Mouse (Mus musculus): Measurements from ENCODE around the gene A630095N17Rik. TPM values are rescaled to one million over a fixed set of nuclear protein-coding genes. Genes with fewer than 3 reads are reported as not detected.

A630095N17Rik gene
- total RNA-seq, 2 experiments from 2014 or later: not detected

DNA sequence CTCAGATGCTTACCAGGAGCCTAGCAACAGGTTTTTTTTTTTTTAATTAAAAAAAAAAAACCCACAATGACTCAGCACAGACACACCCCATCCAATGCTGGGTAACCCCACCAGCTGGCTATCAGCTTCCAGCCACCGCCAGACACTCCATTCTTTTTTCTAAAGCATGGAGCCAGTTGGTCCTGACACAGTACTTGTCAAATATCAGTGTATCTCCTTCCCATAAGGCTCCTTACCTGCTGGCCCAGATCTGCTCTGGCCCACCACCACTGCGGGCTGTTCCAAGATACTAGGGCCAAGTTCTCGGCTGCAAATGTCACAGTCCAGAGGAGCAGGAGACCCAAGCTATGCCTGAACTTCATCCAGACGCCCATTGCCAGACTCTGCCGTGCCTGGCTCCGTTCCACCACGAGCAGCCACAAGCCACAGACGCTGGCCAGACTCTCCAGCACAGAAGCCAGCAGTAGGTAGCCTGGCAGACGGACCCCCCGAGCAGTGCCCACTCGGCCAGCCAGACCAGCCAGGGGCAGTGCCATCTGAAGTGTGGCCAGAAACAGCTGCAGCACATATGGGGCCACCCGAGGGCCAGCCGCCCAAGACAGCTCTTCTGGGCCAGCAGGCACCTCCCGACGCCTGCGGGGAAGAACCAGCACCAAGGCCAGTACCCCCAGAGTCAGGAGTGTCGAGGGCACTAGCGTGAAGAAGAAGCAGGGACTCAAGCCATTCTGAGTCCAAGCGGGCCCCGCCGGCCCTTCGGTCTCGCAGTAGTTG is 52.4 kb downstream of the A630095N17Rik start:
- DNase-seq (ENCODE audit: low spot score in 2 of 2): peak in 1 of 2 experiments; percentile 52

Small RNAs within 50 kb of the gene (microRNA-seq; reads per million reads assigned to microRNA genes)
- gene Gm27943: not detected

Other genes with a start within 250 kb of the A630095N17Rik start
- gene Nhej1, start 106.9 kb downstream of the A630095N17Rik start, total RNA-seq (2021): 1 to 10 TPM; 3.5 to 5.3 TPM
- under 1 TPM; 0.16 to 0.39 TPM for gene Slc23a3, start 98.2 kb downstream of the A630095N17Rik start, total RNA-seq (2021)
- 10 to 100 TPM; 29.1 to 29.7 TPM for gene Cnppd1, start 89.4 kb downstream of the A630095N17Rik start, total RNA-seq (2021)
- gene Retreg2, start 89.3 kb downstream of the A630095N17Rik start, total RNA-seq (2021): 10 to 100 TPM; 31.3 to 31.5 TPM
- gene Zfand2b, start 63.5 kb downstream of the A630095N17Rik start, total RNA-seq (2021): 10 to 100 TPM; 15.6 to 17.5 TPM
- gene Abcb6, start 51.7 kb downstream of the A630095N17Rik start, total RNA-seq (2021): 10 to 100 TPM; 29.8 to 31.8 TPM
- gene Ankzf1, start 40.0 kb downstream of the A630095N17Rik start, total RNA-seq (2021): 10 to 100 TPM in 1 of 2 experiments, 1 to 10 TPM in 1; 9.4 to 12.7 TPM
- gene Atg9a, start 39.9 kb downstream of the A630095N17Rik start, total RNA-seq (2021): 10 to 100 TPM; 47.0 to 51.4 TPM
- gene Glb1l, start 21.3 kb downstream of the A630095N17Rik start, total RNA-seq (2021): 10 to 100 TPM; 10.5 to 11.9 TPM
- 10 to 100 TPM; 47.4 to 49.0 TPM for gene Stk16, start 21.3 kb downstream of the A630095N17Rik start, total RNA-seq (2021)
- gene Tuba4a, start 12.2 kb downstream of the A630095N17Rik start, total RNA-seq (2021): 100 to 1,000 TPM; 486 to 515 TPM
- 10 to 100 TPM; 41.5 to 48.8 TPM for gene Dnajb2, start 4.3 kb upstream of the A630095N17Rik start, total RNA-seq (2021)
- under 1 TPM; 0.07 to 0.23 TPM for gene Ptprn, start 32.4 kb upstream of the A630095N17Rik start, total RNA-seq (2021)
- not detected for gene Resp18, start 46.3 kb upstream of the A630095N17Rik start, total RNA-seq (2021)
- gene Dnpep, start 85.9 kb upstream of the A630095N17Rik start, total RNA-seq (2021): 10 to 100 TPM; 65.0 to 70.5 TPM
- gene Des, start 128.2 kb upstream of the A630095N17Rik start, total RNA-seq (2021): 1,000 to 10,000 TPM; 1,760 to 1,859 TPM
- 100 to 1,000 TPM; 156 to 170 TPM for gene Speg, start 143.2 kb upstream of the A630095N17Rik start, total RNA-seq (2021)
- 10 to 100 TPM; 43.5 to 49.3 TPM for gene Gmppa, start 203.8 kb upstream of the A630095N17Rik start, total RNA-seq (2021)
- gene Asic4, start 218.3 kb upstream of the A630095N17Rik start, total RNA-seq (2021): under 1 TPM in 1 of 2 experiments, not detected in 1; 0.13 TPM
- gene Chpf, start 247.2 kb upstream of the A630095N17Rik start, total RNA-seq (2021): 10 to 100 TPM; 47.6 to 51.6 TPM
- under 1 TPM; 0.78 to 0.93 TPM for gene Tmem198, start 247.4 kb upstream of the A630095N17Rik start, total RNA-seq (2021)

Measured in gastrocnemius, postnatal 4 days (tissue).